Mouse (Mus musculus) hindbrain, embryonic 16.5 days (tissue): ENCODE measurements around the gene Itpk1. TPM values are rescaled to one million over a fixed set of nuclear protein-coding genes. Genes with fewer than 3 reads are reported as not detected.

Source experiments
- ATAC-seq: fragments of 200-750 bp; cut with Nextera tagmentation; 2 replicates; pipeline ENCODE4 v1.8.0; 2017; ENCODE audit warnings: moderate TSS enrichment, moderate library complexity
- H3K27ac ChIP-seq: fragments of 300-500 bp; sonication (generic); 2 replicates; pipeline ENCODE4 v1.5.1; 2014; ENCODE audit warnings: low read depth, mild to moderate bottlenecking, control low read depth, low read length, moderate library complexity
- H3K27me3 ChIP-seq: fragments of 300-500 bp; sonication (generic); replicated peaks from 2 replicates; pipeline ENCODE4 v1.6.1; 2014; ENCODE audit warnings: low read length; ENCODE audit not compliant: control insufficient read depth, insufficient read depth
- H3K36me3 ChIP-seq: fragments of 300-500 bp; sonication (generic); 2 replicates; pipeline ENCODE4 v1.6.1; 2014; ENCODE audit warnings: mild to moderate bottlenecking, low read length, moderate library complexity, mixed read lengths; ENCODE audit not compliant: control insufficient read depth, insufficient read depth
- H3K4me1 ChIP-seq: fragments of 300-500 bp; sonication (generic); 2 replicates; pipeline ENCODE4 v1.6.1; 2014; ENCODE audit warnings: low read depth, low read length; ENCODE audit not compliant: control insufficient read depth, insufficient read depth
- H3K4me2 ChIP-seq: fragments of 300-500 bp; sonication (generic); 2 replicates; pipeline ENCODE4 v1.6.1; 2014; ENCODE audit warnings: mild to moderate bottlenecking, low read length, control low read depth, moderate library complexity
- H3K4me3 ChIP-seq: fragments of 300-500 bp; sonication (generic); 2 replicates; pipeline ENCODE4 v1.5.1; 2014; ENCODE audit warnings: mild to moderate bottlenecking, low read length, control low read depth, moderate library complexity
- H3K9ac ChIP-seq: fragments of 300-500 bp; sonication (generic); 2 replicates; pipeline ENCODE4 v1.6.1; 2014; ENCODE audit warnings: low read depth, mild to moderate bottlenecking, control low read depth, low read length, moderate library complexity
- H3K9me3 ChIP-seq: fragments of 300-500 bp; sonication (generic); 2 replicates; pipeline ENCODE4 v1.6.1; 2014; ENCODE audit warnings: mild to moderate bottlenecking, low read length, moderate library complexity; ENCODE audit not compliant: control insufficient read depth
- WGBS: fragments of 180-500 bp; shearing (Covaris S2); extraction: QIAGEN DNeasy Blood & Tissue Kit; methylation state at CpG from one replicate; pipeline ENCODE4 v1.1.7; 2014; 5-methylcytosine and 5-hydroxymethylcytosine counted together
- polyA plus RNA-seq: library from polyadenylated mRNA; unstranded; fragments of >200 nt; fragmentation: Nextera tagmentation; extraction: Ambion mirVana; gene quantifications from 2 replicates; pipeline ENCODE4 v1.2.1, GENCODE M21; 2015

Itpk1 gene
- polyA plus RNA-seq, 1 experiment from 2014 or later: 41.2 TPM

GRCm38 (mm10) chr12:102705906-102706640 lies 1.3 kb upstream of the Itpk1 start:
- Histone ChIP-seq H3K9me3 (no peaks in the 10 kb centered on the region), H3K36me3 (no peaks in the 10 kb centered on the region), H3K9ac (no peak overlapping the region), H3K27me3 (no peaks in the 10 kb centered on the region; the same call in 1 of the 2 replicates), H3K4me2 (peak overlapping the region; percentile 85), H3K4me3 (no peak overlapping the region), H3K4me1 (peaks cover 26% of the 10 kb centered on the region), H3K27ac (no peak overlapping the region)
- no peak for ATAC-seq
- WGBS: 74% methylated on average over 6 of the region's 6 CpGs

GRCm38 (mm10) chr12:102705216-102705871 lies 614 bp upstream of the Itpk1 start:
- Histone ChIP-seq H3K4me3 (peak overlapping the region; percentile 85), H3K9me3 (no peaks in the 10 kb centered on the region), H3K36me3 (no peaks in the 10 kb centered on the region), H3K27me3 (no peaks in the 10 kb centered on the region; the same call in 1 of the 2 replicates), H3K27ac (peak overlapping the region; percentile 94), H3K4me1 (peaks cover 26% of the 10 kb centered on the region), H3K4me2 (peak overlapping the region; percentile 85), H3K9ac (peak overlapping the region; percentile 91)
- WGBS: 3% methylated on average over 26 of the region's 45 CpGs
- peak; percentile 79 for ATAC-seq

GRCm38 (mm10) chr12:102703921-102704408 lies 765 bp downstream of the Itpk1 start:
- peak overlapping the region; percentile 85 for H3K4me3 ChIP-seq
- H3K27ac ChIP-seq: peak overlapping the region; percentile 75
- WGBS: 5% methylated on average over 17 of the region's 17 CpGs
- ATAC-seq: peak; percentile 12
- H3K9me3 ChIP-seq: no peaks in the 10 kb centered on the region
- peaks cover 29% of the 10 kb centered on the region for H3K4me1 ChIP-seq
- peak overlapping the region; percentile 91 for H3K9ac ChIP-seq
- no peaks in the 10 kb centered on the region; the same call in 1 of the 2 replicates for H3K27me3 ChIP-seq
- H3K36me3 ChIP-seq: no peaks in the 10 kb centered on the region
- H3K4me2 ChIP-seq: peak overlapping the region; percentile 85

- Histone ChIP-seq H3K9ac (peak overlapping the region; percentile 91), H3K9me3 (no peaks in the 10 kb centered on the region), H3K36me3 (no peaks in the 10 kb centered on the region), H3K4me1 (peaks cover 33% of the 10 kb centered on the region), H3K4me3 (peak overlapping the region; percentile 85), H3K27me3 (no peaks in the 10 kb centered on the region; the same call in 1 of the 2 replicates), H3K27ac (peak overlapping the region; percentile 60; the same call in 1 of the 2 replicates), H3K4me2 (peak overlapping the region; percentile 85)
- no peak; the same call in 1 of the 2 replicates for ATAC-seq
- 23% methylated on average over 6 of the region's 6 CpGs for WGBS
Measured at GRCm38 (mm10) chr12:102703441-102703840, 1.3 kb downstream of the Itpk1 start.

DNA sequence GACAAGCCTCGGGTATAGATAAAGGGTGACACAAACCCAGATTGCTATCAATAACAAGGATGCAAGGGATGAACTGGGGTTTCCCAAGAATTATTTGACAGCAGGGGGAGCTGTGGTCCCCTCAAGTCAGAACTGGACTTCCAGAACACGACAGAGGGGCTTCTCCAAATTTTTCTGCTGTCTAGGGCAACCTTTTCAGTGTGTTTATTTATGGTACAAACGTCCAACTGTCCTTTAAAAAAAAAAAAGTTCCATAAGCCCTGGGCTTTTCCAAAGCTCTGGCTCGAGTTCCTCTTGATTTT lies 1.7 kb downstream of the Itpk1 start:
- WGBS: 3% methylated on average over 4 of the region's 4 CpGs

DNA sequence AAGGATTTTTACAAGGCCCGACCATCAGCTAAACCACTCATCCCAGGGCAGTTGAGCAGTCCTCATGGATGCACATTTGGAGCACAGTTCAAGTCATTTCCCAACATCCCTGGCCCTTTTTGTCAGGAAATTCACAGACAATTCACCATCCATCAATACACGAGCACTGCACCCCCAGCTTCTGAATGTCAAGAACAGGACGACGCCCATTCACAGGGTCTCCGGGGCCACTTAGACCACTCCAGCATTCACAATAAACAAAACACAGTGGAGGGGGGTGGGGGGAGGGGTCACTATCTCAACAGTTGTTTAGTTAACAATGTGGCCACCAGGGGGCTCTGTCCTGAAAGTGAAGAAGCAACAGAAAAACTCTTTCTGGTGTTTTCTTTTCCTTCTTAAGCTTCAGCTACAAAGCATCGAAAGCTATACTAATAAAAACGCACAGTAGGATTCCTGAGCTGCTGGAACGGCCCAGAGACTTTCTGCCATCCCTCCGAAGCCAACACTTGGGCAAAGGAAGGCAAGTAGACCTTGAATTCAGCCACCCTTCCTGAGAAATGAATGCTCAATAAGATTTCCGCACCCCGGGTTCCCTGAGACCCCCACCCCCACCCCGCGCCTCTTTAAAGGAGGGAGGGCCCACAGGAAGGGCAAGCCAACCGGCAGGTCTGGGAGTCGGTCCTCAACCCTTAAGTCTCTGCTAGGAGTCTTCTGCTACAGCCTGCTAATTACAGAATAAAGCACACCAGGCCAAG lies 2.2 kb downstream of the Itpk1 start:
- Histone ChIP-seq H3K9ac (peak overlapping the region; percentile 47), H3K27me3 (no peaks in the 10 kb centered on the region; the same call in 1 of the 2 replicates), H3K27ac (peak overlapping the region; percentile 63), H3K4me1 (peaks cover 38% of the 10 kb centered on the region), H3K4me2 (peak overlapping the region; percentile 85), H3K9me3 (no peaks in the 10 kb centered on the region), H3K36me3 (no peaks in the 10 kb centered on the region), H3K4me3 (peak overlapping the region; percentile 85)
- 7% methylated on average over 15 of the region's 15 CpGs for WGBS
- ATAC-seq: no peak

More for the DNA sequence above, 1.7 kb downstream of the Itpk1 start:
- ATAC-seq: no peak
- Histone ChIP-seq H3K27me3 (no peaks in the 10 kb centered on the region; the same call in 1 of the 2 replicates), H3K9me3 (no peaks in the 10 kb centered on the region), H3K36me3 (no peaks in the 10 kb centered on the region), H3K4me1 (peaks cover 34% of the 10 kb centered on the region), H3K27ac (peak overlapping the region; percentile 63), H3K9ac (peak overlapping the region; percentile 91), H3K4me2 (peak overlapping the region; percentile 85), H3K4me3 (peak overlapping the region; percentile 85)

- Histone ChIP-seq H3K9ac (peak overlapping the region; percentile 13; the same call in 1 of the 2 replicates), H3K4me3 (no peak overlapping the region), H3K9me3 (no peaks in the 10 kb centered on the region), H3K4me2 (peak overlapping the region; percentile 85), H3K36me3 (no peaks in the 10 kb centered on the region), H3K27ac (no peak overlapping the region), H3K4me1 (peaks cover 43% of the 10 kb centered on the region), H3K27me3 (no peaks in the 10 kb centered on the region)
- ATAC-seq: no peak
- WGBS: 91% methylated on average over 5 of the region's 5 CpGs
Measured at GRCm38 (mm10) chr12:102701691-102702207, 3.0 kb downstream of the Itpk1 start.

DNA sequence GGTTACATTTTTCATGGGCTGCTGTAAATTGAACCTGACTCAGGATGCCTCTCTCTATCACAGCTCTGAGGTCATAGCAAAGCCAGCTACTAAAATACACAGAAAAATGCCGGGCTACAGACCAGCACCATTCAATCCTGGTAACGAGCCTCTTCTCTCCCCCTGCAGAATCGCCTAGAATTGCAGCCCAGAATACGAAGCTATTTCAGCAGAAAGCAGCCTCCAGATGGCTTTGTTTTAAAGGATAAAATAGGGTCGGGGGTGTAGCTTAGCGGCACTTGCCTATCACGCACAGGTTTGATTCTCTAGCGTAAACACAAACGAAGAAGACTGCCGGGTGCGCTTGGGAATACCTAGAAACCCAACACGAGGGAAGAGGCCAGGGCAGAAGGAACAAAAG lies 4.3 kb downstream of the Itpk1 start:
- no peaks in the 10 kb centered on the region for H3K27me3 ChIP-seq
- no peak overlapping the region for H3K4me2 ChIP-seq
- no peak overlapping the region for H3K4me3 ChIP-seq
- H3K9me3 ChIP-seq: no peaks in the 10 kb centered on the region
- no peak overlapping the region for H3K9ac ChIP-seq
- peak overlapping the region; percentile 13; the same call in 1 of the 2 replicates for H3K27ac ChIP-seq
- ATAC-seq: no peak
- H3K36me3 ChIP-seq: no peaks in the 10 kb centered on the region
- peaks cover 46% of the 10 kb centered on the region for H3K4me1 ChIP-seq
- 62% methylated on average over 12 of the region's 12 CpGs for WGBS
